Mouse (Mus musculus): ENCODE measurements around the gene Kcnj12. TPM values are rescaled to one million over a fixed set of nuclear protein-coding genes. Genes with fewer than 3 reads are reported as not detected.

Gene Kcnj12
- polyA plus RNA-seq, 1 experiment from 2014 or later, result 4.2 TPM

GRCm38 (mm10) chr11:61109707-61110106, 87.3 kb downstream of the Kcnj12 start:
- no peak overlapping the region for H3K9ac ChIP-seq (ENCODE audit: low read depth, low read length)
- H3K4me1 ChIP-seq (ENCODE audit: control insufficient read depth, insufficient read depth, low read depth, low read length), result no peaks in the 10 kb centered on the region
- no peak overlapping the region for H3K4me2 ChIP-seq (ENCODE audit: low read length)
- no peak overlapping the region for H3K4me3 ChIP-seq (ENCODE audit: low read length)
- 88% methylated on average over 6 of the region's 6 CpGs for WGBS
- no peaks in the 10 kb centered on the region for H3K36me3 ChIP-seq (ENCODE audit: control insufficient read depth, insufficient read depth, low read length)
- no peaks in the 10 kb centered on the region for H3K9me3 ChIP-seq (ENCODE audit: control insufficient read depth, low read length)
- no peaks in the 10 kb centered on the region for H3K27me3 ChIP-seq (replicated peaks; ENCODE audit: control insufficient read depth, insufficient read depth, low read length)
- no peak overlapping the region for H3K27ac ChIP-seq (ENCODE audit: low read depth, low read length)
- no peak for ATAC-seq

- no peaks in the 10 kb centered on the region for H3K9me3 ChIP-seq (ENCODE audit: control insufficient read depth, low read length)
- no peak overlapping the region for H3K9ac ChIP-seq (ENCODE audit: low read depth, low read length)
- H3K27me3 ChIP-seq (replicated peaks; ENCODE audit: control insufficient read depth, insufficient read depth, low read length), result no peaks in the 10 kb centered on the region
- no peaks in the 10 kb centered on the region for H3K4me1 ChIP-seq (ENCODE audit: control insufficient read depth, insufficient read depth, low read depth, low read length)
- no peak overlapping the region for H3K4me3 ChIP-seq (ENCODE audit: low read length)
- H3K36me3 ChIP-seq (ENCODE audit: control insufficient read depth, insufficient read depth, low read length), result no peaks in the 10 kb centered on the region
- no peak overlapping the region for H3K4me2 ChIP-seq (ENCODE audit: low read length)
- ATAC-seq, result no peak
- no peak overlapping the region for H3K27ac ChIP-seq (ENCODE audit: low read depth, low read length)
- WGBS, result 78% methylated on average over 10 of the region's 10 CpGs
Observed at GRCm38 (mm10) chr11:61110113-61110512, 87.7 kb downstream of the Kcnj12 start.

DNA sequence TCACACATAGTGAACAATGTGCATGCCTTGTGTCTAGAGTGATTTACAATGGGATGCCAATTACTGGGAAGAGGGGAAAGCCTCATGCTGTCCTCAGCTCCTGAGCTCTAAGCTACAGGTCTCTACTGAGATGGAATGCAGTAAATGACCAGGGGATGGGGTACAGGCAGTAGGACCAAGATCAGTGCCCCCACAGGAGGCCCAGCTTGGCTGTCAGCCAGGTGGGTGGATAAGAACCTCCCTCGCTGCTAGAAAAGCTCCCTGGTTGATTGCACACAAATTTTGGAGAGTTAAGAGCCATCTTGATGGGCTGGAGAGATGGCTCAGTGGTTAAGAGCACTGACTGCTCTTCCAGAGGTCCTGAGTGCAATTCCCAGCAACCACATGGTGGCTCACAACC, 88.6 kb downstream of the Kcnj12 start:
- no peak for ATAC-seq
- Histone ChIP-seq H3K4me2 (ENCODE audit: low read length) (no peak overlapping the region), H3K36me3 (ENCODE audit: control insufficient read depth, insufficient read depth, low read length) (no peaks in the 10 kb centered on the region), H3K27ac (ENCODE audit: low read depth, low read length) (no peak overlapping the region), H3K4me1 (ENCODE audit: control insufficient read depth, insufficient read depth, low read depth, low read length) (no peaks in the 10 kb centered on the region), H3K9ac (ENCODE audit: low read depth, low read length) (no peak overlapping the region), H3K27me3 (replicated peaks; ENCODE audit: control insufficient read depth, insufficient read depth, low read length) (no peaks in the 10 kb centered on the region), H3K9me3 (ENCODE audit: control insufficient read depth, low read length) (no peaks in the 10 kb centered on the region), H3K4me3 (ENCODE audit: low read length) (no peak overlapping the region)
- 48% methylated on average over 1 of the region's 1 CpGs for WGBS

GRCm38 (mm10) chr11:61111472-61111871, 89.1 kb downstream of the Kcnj12 start:
- no peak overlapping the region for H3K4me2 ChIP-seq (ENCODE audit: low read length)

DNA sequence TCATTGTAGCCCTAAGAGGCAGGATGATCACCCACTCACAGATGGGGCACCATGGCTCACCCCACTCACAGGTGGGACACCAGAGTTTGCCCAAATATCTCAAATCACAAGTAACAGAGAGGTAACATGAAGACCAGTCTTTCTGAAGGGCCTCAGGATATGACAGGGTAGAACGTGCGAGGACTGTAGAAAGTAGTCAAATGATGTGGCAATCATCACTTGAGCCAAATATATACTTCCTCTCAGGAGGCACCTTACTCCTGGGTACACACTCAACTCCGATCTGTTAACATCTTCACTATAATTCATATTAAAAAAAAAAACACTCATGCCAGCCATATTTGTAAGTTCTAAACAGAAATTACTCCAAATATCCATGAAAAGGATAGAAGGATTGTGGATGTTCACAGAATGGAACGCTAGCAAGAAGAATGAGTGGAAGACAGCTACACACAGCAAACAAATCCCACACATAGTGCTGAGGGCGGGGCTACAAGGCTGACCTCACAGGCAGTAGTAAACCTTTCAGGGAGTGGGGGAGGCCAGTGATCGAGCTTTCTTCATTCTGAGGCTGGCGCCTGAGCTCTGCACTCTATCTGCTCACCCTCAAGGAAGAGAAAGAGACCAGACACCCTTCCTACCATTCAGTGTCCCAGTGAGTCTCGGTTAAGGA, 90.1 kb downstream of the Kcnj12 start:
- no peak overlapping the region for H3K9ac ChIP-seq (ENCODE audit: low read depth, low read length)
- WGBS, result 88% methylated on average over 8 of the region's 8 CpGs
- no peak overlapping the region for H3K4me2 ChIP-seq (ENCODE audit: low read length)
- H3K4me1 ChIP-seq (ENCODE audit: control insufficient read depth, insufficient read depth, low read depth, low read length), result no peaks in the 10 kb centered on the region
- ATAC-seq, result no peak
- H3K36me3 ChIP-seq (ENCODE audit: control insufficient read depth, insufficient read depth, low read length), result no peaks in the 10 kb centered on the region
- H3K27ac ChIP-seq (ENCODE audit: low read depth, low read length), result no peak overlapping the region
- no peaks in the 10 kb centered on the region for H3K27me3 ChIP-seq (replicated peaks; ENCODE audit: control insufficient read depth, insufficient read depth, low read length)
- H3K9me3 ChIP-seq (ENCODE audit: control insufficient read depth, low read length), result no peaks in the 10 kb centered on the region
- no peak overlapping the region for H3K4me3 ChIP-seq (ENCODE audit: low read length)

More at GRCm38 (mm10) chr11:61111472-61111871, 89.1 kb downstream of the Kcnj12 start:
- Histone ChIP-seq H3K27me3 (replicated peaks; ENCODE audit: control insufficient read depth, insufficient read depth, low read length) (no peaks in the 10 kb centered on the region), H3K27ac (ENCODE audit: low read depth, low read length) (no peak overlapping the region), H3K4me1 (ENCODE audit: control insufficient read depth, insufficient read depth, low read depth, low read length) (no peaks in the 10 kb centered on the region), H3K36me3 (ENCODE audit: control insufficient read depth, insufficient read depth, low read length) (no peaks in the 10 kb centered on the region), H3K4me3 (ENCODE audit: low read length) (no peak overlapping the region), H3K9me3 (ENCODE audit: control insufficient read depth, low read length) (no peaks in the 10 kb centered on the region), H3K9ac (ENCODE audit: low read depth, low read length) (no peak overlapping the region)
- WGBS, result 94% methylated on average over 4 of the region's 4 CpGs
- no peak for ATAC-seq

- H3K4me3 ChIP-seq (ENCODE audit: low read length), result no peak overlapping the region
- no peaks in the 10 kb centered on the region for H3K4me1 ChIP-seq (ENCODE audit: control insufficient read depth, insufficient read depth, low read depth, low read length)
- H3K27me3 ChIP-seq (replicated peaks; ENCODE audit: control insufficient read depth, insufficient read depth, low read length), result no peaks in the 10 kb centered on the region
- ATAC-seq, result no peak
- no peaks in the 10 kb centered on the region for H3K9me3 ChIP-seq (ENCODE audit: control insufficient read depth, low read length)
- no peaks in the 10 kb centered on the region for H3K36me3 ChIP-seq (ENCODE audit: control insufficient read depth, insufficient read depth, low read length)
- no peak overlapping the region for H3K27ac ChIP-seq (ENCODE audit: low read depth, low read length)
- 69% methylated on average over 8 of the region's 8 CpGs for WGBS
- H3K9ac ChIP-seq (ENCODE audit: low read depth, low read length), result no peak overlapping the region
- no peak overlapping the region for H3K4me2 ChIP-seq (ENCODE audit: low read length)
Observed at GRCm38 (mm10) chr11:61116226-61116625, 93.9 kb downstream of the Kcnj12 start.

DNA sequence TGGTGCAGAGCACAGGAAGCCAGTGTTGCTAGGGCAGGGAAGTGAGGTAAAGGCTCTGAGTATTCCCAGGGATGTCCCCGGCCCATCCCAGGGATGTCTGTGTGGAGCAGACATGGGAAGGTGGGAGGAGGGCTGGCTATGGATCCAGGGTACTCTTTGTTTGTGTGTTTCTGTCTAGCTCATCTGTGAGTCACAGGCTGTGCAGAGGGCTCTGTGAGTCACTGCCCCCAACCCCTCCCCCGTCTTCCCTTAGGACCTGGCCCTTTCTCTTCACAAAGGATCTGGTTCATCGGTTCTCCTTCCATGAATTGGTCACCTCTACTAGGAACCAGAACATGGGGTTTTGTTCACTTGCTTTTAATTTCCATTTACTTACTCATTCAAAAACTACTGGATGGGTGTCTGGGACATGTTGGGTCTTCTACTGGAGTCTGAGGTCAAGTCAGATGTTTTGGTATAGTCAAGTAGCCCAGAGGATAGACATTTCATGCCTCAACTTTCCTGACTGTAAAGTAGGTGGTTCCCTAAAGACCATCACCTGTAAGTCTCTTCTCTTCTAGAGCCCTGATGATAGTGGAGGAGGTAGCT, 97.7 kb downstream of the Kcnj12 start:
- Histone ChIP-seq H3K9ac (ENCODE audit: low read depth, low read length) (no peak overlapping the region), H3K36me3 (ENCODE audit: control insufficient read depth, insufficient read depth, low read length) (no peaks in the 10 kb centered on the region), H3K27ac (ENCODE audit: low read depth, low read length) (no peak overlapping the region), H3K9me3 (ENCODE audit: control insufficient read depth, low read length) (no peaks in the 10 kb centered on the region), H3K4me2 (ENCODE audit: low read length) (no peak overlapping the region), H3K27me3 (replicated peaks; ENCODE audit: control insufficient read depth, insufficient read depth, low read length) (no peaks in the 10 kb centered on the region), H3K4me3 (ENCODE audit: low read length) (no peak overlapping the region), H3K4me1 (ENCODE audit: control insufficient read depth, insufficient read depth, low read depth, low read length) (no peaks in the 10 kb centered on the region)
- ATAC-seq, result no peak
- 89% methylated on average over 3 of the region's 3 CpGs for WGBS

Other genes starting within 250 kb of the Kcnj12 start
- gene Top3a, start 245.2 kb upstream of the Kcnj12 start, polyA plus RNA-seq (2015; fragmentation: Nextera tagmentation; extraction: Ambion mirVana), result 7.7 and 9.4 TPM in 2 replicates
- 4.8 and 6.7 TPM in 2 replicates for gene Smcr8, start 245.0 kb upstream of the Kcnj12 start, polyA plus RNA-seq (2015; fragmentation: Nextera tagmentation; extraction: Ambion mirVana)
- gene Shmt1, start 210.8 kb upstream of the Kcnj12 start, polyA plus RNA-seq (2015; fragmentation: Nextera tagmentation; extraction: Ambion mirVana), result 7.4 and 10.2 TPM in 2 replicates
- 36.9 and 39.3 TPM in 2 replicates for gene Dhrs7b, start 191.9 kb upstream of the Kcnj12 start, polyA plus RNA-seq (2015; fragmentation: Nextera tagmentation; extraction: Ambion mirVana)
- gene Tmem11, start 143.3 kb upstream of the Kcnj12 start, polyA plus RNA-seq (2015; fragmentation: Nextera tagmentation; extraction: Ambion mirVana), result 58.9 and 62.1 TPM in 2 replicates
- 24.5 and 28.0 TPM in 2 replicates for gene Natd1, start 107.8 kb upstream of the Kcnj12 start, polyA plus RNA-seq (2015; fragmentation: Nextera tagmentation; extraction: Ambion mirVana)
- gene Map2k3, start 90.5 kb upstream of the Kcnj12 start, polyA plus RNA-seq (2015; fragmentation: Nextera tagmentation; extraction: Ambion mirVana), result 30.1 and 33.6 TPM in 2 replicates
- gene Tnfrsf13b, start 104.2 kb downstream of the Kcnj12 start, polyA plus RNA-seq (2015; fragmentation: Nextera tagmentation; extraction: Ambion mirVana), result 1.4 and 2.0 TPM in 2 replicates
- 341 and 401 TPM in 2 replicates for gene Usp22, start 152.5 kb downstream of the Kcnj12 start, polyA plus RNA-seq (2015; fragmentation: Nextera tagmentation; extraction: Ambion mirVana)
- 0.40 and 0.41 TPM in 2 replicates for gene Aldh3a1, start 185.0 kb downstream of the Kcnj12 start, polyA plus RNA-seq (2015; fragmentation: Nextera tagmentation; extraction: Ambion mirVana)
- 35.8 TPM in 2 replicates for gene Aldh3a2, start 244.9 kb downstream of the Kcnj12 start, polyA plus RNA-seq (2015; fragmentation: Nextera tagmentation; extraction: Ambion mirVana)